Mouse (Mus musculus) limb, embryonic 12.5 days (tissue): Measurements from ENCODE around the gene Rab37. TPM values are rescaled to one million over a fixed set of nuclear protein-coding genes. Genes with fewer than 3 reads are reported as not detected.

ENCODE experiments used
- ATAC-seq: fragments of 200-750 bp; cut with Nextera tagmentation; 2 replicates; pipeline ENCODE4 v1.8.0; 2017; ENCODE audit warnings: low read depth, moderate TSS enrichment; ENCODE audit not compliant: insufficient number of reproducible peaks, insufficient read depth, low FRiP score, low TSS enrichment
- H3K27ac ChIP-seq: fragments of 300-500 bp; sonication (generic); 2 replicates; pipeline ENCODE4 v1.5.1; 2016; ENCODE audit warnings: mild to moderate bottlenecking, moderate library complexity
- H3K27me3 ChIP-seq: fragments of 300-500 bp; sonication (generic); 2 replicates; pipeline ENCODE4 v1.6.1; 2016; ENCODE audit warnings: mild to moderate bottlenecking, moderate library complexity
- H3K36me3 ChIP-seq: fragments of 300-500 bp; sonication (generic); 2 replicates; pipeline ENCODE4 v1.6.1; 2016; ENCODE audit warnings: mild to moderate bottlenecking, moderate library complexity
- H3K4me1 ChIP-seq: fragments of 300-500 bp; sonication (generic); replicated peaks from 2 replicates; pipeline ENCODE4 v1.6.1; 2016
- H3K4me2 ChIP-seq: fragments of 300-500 bp; sonication (generic); 2 replicates; pipeline ENCODE4 v1.6.1; 2016; ENCODE audit warnings: mild to moderate bottlenecking, moderate library complexity
- H3K4me3 ChIP-seq: fragments of 300-500 bp; sonication (generic); replicated peaks from 2 replicates; pipeline ENCODE4 v1.5.1; 2016; ENCODE audit warnings: mild to moderate bottlenecking
- H3K9ac ChIP-seq: fragments of 300-500 bp; sonication (generic); replicated peaks from 2 replicates; pipeline ENCODE4 v1.6.1; 2016; ENCODE audit warnings: mild to moderate bottlenecking, moderate library complexity
- H3K9me3 ChIP-seq: fragments of 300-500 bp; sonication (generic); 2 replicates; pipeline ENCODE4 v1.6.1; 2016; ENCODE audit warnings: mild to moderate bottlenecking, moderate library complexity
- WGBS: fragments of 180-500 bp; shearing (Covaris S2); methylation state at CpG from one replicate; pipeline ENCODE4 v1.1.7; 2016; 5-methylcytosine and 5-hydroxymethylcytosine counted together
- polyA plus RNA-seq: library from polyadenylated mRNA; unstranded; fragments of >200 nt; fragmentation: Nextera tagmentation; extraction: Ambion mirVana; gene quantifications from 2 replicates; pipeline ENCODE4 v1.2.1, GENCODE M21; 2016

Gene Rab37
- polyA plus RNA-seq, 1 experiment from 2014 or later, result 1.4 TPM

DNA sequence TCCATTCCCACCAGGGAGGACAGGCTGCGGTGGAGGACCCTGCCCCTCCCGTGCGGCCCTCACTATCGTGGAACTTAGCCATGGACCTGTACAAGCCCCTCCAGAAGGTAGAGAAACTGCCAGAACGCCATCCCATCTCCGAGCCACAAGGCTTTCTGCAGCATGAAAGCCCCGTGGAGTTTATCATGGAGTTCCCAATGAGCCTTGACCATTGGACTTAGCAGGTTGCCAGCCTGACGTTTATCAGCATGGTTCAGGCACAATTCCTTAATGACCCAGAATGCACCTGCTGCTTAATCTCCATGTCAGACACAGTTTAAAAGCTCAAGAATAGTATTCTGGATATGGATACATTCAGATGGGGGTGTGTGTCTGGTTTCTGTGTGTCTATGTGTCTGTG is 6.2 kb upstream of the Rab37 start:
- Histone ChIP-seq H3K27me3 (peaks cover 31% of the 10 kb centered on the region), H3K4me3 (no peak overlapping the region), H3K9me3 (peaks cover 3% of the 10 kb centered on the region), H3K4me1 (no peaks in the 10 kb centered on the region), H3K36me3 (no peaks in the 10 kb centered on the region), H3K9ac (no peak overlapping the region), H3K27ac (no peak overlapping the region), H3K4me2 (no peak overlapping the region)
- 81% methylated on average over 8 of the region's 8 CpGs for WGBS
- ATAC-seq, result no peak

DNA sequence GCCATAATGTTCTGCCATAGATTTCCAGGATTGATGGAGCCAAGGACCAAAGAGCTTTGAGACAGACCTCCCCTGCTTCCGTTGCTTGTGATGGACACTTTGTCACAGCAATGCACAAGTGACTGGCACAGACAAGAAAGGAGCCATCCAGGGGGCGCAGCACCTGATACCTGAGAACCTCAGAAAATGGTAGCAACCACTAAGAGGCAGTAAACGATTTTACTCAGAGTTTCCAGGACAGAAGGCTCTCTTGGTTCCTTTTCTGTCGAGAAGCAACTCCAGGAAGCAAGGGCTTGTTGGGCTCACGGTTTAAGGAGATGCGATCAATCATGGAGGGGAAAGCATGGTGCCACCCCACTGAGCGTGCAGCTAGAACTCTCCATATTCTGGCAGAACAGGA is 5.0 kb upstream of the Rab37 start:
- Histone ChIP-seq H3K9ac (no peak overlapping the region), H3K27ac (no peak overlapping the region), H3K27me3 (peaks cover 41% of the 10 kb centered on the region), H3K36me3 (no peaks in the 10 kb centered on the region), H3K9me3 (peaks cover 6% of the 10 kb centered on the region), H3K4me2 (no peak overlapping the region), H3K4me3 (no peak overlapping the region), H3K4me1 (no peaks in the 10 kb centered on the region)
- 59% methylated on average over 7 of the region's 7 CpGs for WGBS
- no peak for ATAC-seq

DNA sequence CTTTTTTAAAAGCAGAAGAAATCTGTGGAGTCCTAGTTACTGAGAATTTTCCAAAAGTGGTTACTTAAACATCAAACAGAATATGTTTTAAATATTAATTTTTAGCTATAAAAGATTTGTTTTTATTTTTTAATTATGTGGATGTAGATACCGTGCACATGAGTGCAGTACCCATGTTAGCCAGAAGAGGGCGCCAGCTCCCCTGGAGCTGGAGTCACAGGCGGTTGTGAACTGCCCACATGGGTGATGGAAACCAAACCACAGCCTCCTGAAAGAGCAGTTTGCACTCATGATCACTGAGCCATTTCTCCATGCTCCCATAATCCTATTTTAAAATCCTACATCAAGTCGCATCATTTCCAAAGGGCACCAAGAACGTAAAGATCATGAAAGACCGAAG is 1.4 kb upstream of the Rab37 start:
- ATAC-seq, result no peak
- WGBS, result 68% methylated on average over 6 of the region's 6 CpGs
- Histone ChIP-seq H3K4me1 (0 out of 2 replicates have a peak, but pooled peaks cover 7% of the 10 kb centered on the region), H3K9me3 (peaks cover 11% of the 10 kb centered on the region), H3K27ac (no peak overlapping the region), H3K4me3 (no peak overlapping the region), H3K9ac (no peak overlapping the region), H3K36me3 (no peaks in the 10 kb centered on the region), H3K4me2 (no peak overlapping the region), H3K27me3 (peaks cover 45% of the 10 kb centered on the region)

DNA sequence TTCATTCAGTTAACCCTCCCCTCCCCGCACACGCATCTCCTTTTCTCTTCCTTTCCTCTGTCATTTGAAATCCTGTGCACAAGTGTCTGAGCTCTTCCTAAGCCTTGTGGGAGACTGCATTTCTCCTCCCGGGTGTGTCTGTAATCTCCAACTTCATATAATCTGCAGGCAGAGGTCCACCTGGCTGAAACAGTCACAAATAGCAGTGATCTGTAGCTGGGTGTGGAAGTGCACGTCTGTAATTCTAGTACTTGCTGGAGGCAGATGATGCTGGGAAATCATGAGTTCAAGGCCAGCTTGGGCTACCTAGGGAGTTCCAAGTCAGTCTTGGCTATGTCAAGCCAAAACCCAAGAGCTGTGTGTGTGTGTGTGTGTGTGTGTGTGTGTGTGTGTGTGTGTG is 909 bp downstream of the Rab37 start:
- Histone ChIP-seq H3K27me3 (peaks cover 36% of the 10 kb centered on the region), H3K9me3 (peaks cover 11% of the 10 kb centered on the region), H3K4me1 (0 out of 2 replicates have a peak, but pooled peaks cover 7% of the 10 kb centered on the region), H3K4me2 (no peak overlapping the region), H3K36me3 (no peaks in the 10 kb centered on the region), H3K4me3 (no peak overlapping the region), H3K27ac (no peak overlapping the region), H3K9ac (no peak overlapping the region)
- WGBS, result 20% methylated on average over 4 of the region's 4 CpGs
- no peak for ATAC-seq

DNA sequence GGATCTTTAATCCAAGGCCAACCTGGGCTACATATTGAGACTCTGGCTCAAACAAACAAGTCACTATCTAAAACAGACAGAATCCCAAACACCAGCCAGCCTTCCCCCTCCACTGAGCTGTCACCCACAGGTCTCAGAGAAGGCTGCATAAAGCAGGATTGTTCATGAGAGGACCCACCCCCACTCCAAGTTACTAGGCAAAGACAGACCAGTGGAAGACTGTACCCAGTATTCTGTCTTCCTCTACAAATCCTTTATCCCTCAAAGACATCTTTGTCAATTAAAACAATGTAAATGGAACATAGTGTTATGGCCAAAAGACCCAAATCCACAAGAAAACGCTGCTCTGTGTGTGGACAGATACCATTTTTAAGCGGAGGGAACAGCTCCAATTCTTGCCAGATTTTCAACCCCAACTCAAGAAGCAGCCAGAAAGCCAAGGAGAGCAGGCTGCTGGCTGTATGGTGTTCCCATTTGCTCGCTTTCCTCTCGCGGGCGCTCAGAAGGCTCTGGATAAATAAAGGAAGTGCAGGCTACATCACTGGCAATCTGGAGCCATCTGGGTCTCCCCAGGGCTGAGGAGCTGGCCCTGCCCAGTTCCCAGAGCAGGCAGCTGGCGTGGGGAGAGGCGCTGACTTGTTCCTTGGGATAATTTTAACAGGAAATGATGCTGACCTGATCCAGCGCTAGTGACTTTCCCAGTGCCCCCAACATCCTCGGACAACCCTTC is 7.1 kb downstream of the Rab37 start:
- H3K9me3 ChIP-seq, result peaks cover 3% of the 10 kb centered on the region; the same call in 1 of the 2 replicates
- 33% methylated on average over 10 of the region's 10 CpGs for WGBS
- no peak overlapping the region for H3K4me2 ChIP-seq
- H3K4me3 ChIP-seq, result no peak overlapping the region
- no peak overlapping the region for H3K9ac ChIP-seq
- H3K36me3 ChIP-seq, result no peaks in the 10 kb centered on the region
- H3K4me1 ChIP-seq, result peaks cover 37% of the 10 kb centered on the region
- ATAC-seq, result no peak
- H3K27ac ChIP-seq, result no peak overlapping the region
- no peaks in the 10 kb centered on the region for H3K27me3 ChIP-seq

DNA sequence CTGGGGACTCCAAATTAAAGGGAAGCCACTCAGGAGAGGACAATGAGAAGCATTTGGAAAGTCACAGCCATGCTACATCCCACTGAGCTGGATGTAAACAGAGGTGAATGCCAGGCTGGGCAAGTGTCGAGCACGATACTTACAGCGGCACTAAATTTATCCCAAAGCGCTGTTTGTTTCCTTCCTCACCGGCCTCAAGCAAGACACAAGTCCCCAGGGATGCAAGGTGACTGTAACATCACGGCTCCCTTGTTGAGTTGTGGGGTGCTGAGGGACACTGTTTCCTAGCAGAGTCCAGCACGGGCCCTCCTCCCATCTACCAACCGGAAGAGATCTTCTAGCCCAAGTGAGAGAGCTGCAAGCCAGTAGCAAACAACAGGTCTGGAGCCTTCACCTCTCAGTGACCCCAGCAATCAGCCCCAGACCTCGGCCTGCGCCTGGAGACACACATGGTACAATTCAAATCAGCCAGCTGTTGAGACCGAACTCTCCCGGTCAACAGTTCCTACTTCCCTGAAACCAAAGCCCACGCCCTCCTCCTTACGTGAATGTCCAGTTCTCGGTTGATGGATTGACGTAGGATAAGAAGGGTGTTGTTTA is 8.1 kb downstream of the Rab37 start:
- no peak for ATAC-seq
- no peak overlapping the region for H3K27ac ChIP-seq
- no peak overlapping the region for H3K9ac ChIP-seq
- no peaks in the 10 kb centered on the region for H3K36me3 ChIP-seq
- peaks cover 45% of the 10 kb centered on the region for H3K4me1 ChIP-seq
- 18% methylated on average over 16 of the region's 16 CpGs for WGBS
- no peak overlapping the region for H3K4me2 ChIP-seq
- H3K27me3 ChIP-seq, result no peaks in the 10 kb centered on the region
- no peak overlapping the region for H3K4me3 ChIP-seq
- H3K9me3 ChIP-seq, result peaks cover 5% of the 10 kb centered on the region; the same call in 1 of the 2 replicates

DNA sequence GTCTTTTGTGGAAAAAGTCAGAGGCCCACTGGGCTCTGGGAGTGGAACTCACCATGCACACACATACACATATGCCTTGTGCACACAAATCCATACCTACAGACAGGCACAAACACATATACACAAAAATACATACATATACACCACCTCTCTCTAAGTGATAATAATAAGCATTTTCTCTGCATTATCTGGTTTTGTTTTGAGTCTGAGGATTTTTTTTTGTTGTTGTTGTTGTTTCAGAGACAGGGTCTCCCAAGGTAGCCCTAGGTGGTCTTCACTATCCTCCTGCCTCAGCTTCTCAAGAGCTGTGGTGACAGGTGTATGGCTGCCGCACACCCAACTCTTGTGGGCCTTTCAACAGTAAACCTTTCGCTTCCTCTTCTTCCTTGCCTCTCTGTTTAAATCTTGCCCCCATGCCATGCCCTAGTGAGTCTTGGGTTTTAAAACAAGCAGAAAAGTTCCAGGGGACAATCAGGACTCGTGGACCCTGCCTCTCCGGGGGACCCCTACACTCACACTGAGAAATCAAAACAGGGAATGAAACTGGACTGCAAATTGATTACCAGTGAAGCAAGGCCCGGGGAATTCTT is 8.9 kb downstream of the Rab37 start:
- Histone ChIP-seq H3K27me3 (no peaks in the 10 kb centered on the region), H3K36me3 (no peaks in the 10 kb centered on the region), H3K4me2 (no peak overlapping the region), H3K4me1 (peaks cover 46% of the 10 kb centered on the region), H3K9me3 (peaks cover 5% of the 10 kb centered on the region; the same call in 1 of the 2 replicates), H3K4me3 (no peak overlapping the region), H3K9ac (no peak overlapping the region), H3K27ac (no peak overlapping the region)
- whole genome bisulfite sequencing, result 54% methylated on average over 5 of the region's 5 CpGs
- ATAC-seq, result no peak

DNA sequence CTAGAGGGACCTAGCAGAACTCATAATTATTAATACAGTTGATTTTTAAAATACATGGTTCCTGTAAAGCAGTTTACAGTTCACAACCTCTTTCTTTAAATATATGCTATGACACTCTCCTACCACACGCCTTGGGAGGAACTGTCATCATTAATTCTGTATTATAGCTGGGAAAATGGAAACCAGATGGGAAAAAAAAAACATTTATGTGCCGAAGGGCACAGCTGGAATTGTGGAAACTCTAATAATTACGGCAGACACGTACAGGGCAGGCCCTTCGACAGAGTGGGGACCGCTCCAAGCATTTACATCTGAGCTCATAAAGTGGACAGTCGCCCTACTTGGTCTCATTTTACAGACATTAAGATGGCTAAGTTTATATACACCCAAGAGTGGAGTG is 9.5 kb downstream of the Rab37 start:
- no peak overlapping the region for H3K4me2 ChIP-seq
- H3K36me3 ChIP-seq, result no peaks in the 10 kb centered on the region
- WGBS, result 11% methylated on average over 7 of the region's 7 CpGs
- H3K27ac ChIP-seq, result no peak overlapping the region
- ATAC-seq, result no peak
- no peaks in the 10 kb centered on the region for H3K27me3 ChIP-seq
- no peak overlapping the region for H3K9ac ChIP-seq
- no peak overlapping the region for H3K4me3 ChIP-seq
- H3K9me3 ChIP-seq, result peaks cover 5% of the 10 kb centered on the region; the same call in 1 of the 2 replicates
- H3K4me1 ChIP-seq, result peaks cover 46% of the 10 kb centered on the region

DNA sequence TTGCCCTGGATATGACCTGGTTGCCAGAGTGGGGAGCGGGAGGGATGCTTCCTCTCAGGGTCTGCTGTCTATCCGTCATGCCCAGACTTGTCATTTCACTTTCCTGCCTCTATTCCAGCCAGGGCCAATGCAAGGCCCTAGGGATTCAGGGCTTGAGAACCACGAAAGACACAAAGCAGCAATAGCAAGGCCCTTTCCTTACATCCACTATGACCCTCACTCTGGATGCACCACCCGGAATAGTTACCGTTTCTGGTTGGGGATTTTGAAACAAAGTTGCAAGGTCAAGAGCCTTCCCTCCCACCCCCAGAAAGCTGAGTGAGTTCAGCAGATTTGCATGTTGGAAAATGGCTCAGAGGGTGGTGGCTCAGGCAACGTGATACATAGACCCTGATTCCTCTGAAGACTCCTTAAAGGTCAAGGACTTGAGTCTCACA is 10.4 kb downstream of the Rab37 start:
- 34% methylated on average over 6 of the region's 6 CpGs for WGBS
- H3K9me3 ChIP-seq, result peaks cover 5% of the 10 kb centered on the region; the same call in 1 of the 2 replicates

DNA sequence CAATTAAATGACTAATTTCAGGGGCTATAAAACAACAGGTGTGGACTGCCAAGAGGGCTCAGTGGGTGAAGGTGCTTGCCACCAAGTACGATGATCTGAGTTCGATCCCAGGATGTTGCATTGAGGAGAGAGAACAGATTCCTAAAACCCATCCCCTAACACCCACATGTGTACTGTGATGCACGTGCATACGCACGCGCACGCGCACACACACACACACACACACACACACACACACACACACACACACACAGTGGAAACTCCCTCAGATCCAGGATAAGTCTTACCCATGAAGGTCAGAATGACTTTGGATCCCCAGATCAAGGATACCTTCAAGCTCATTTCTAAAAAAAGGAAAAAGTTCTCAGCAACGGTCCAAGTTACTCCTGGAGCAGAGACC is 10.9 kb downstream of the Rab37 start:
- H3K4me2 ChIP-seq, result no peak overlapping the region
- no peaks in the 10 kb centered on the region for H3K36me3 ChIP-seq
- H3K9ac ChIP-seq, result no peak overlapping the region
- peaks cover 49% of the 10 kb centered on the region for H3K4me1 ChIP-seq
- ATAC-seq, result no peak
- H3K27ac ChIP-seq, result no peak overlapping the region
- WGBS, result 83% methylated on average over 9 of the region's 9 CpGs
- H3K4me3 ChIP-seq, result no peak overlapping the region
- H3K9me3 ChIP-seq, result peaks cover 5% of the 10 kb centered on the region; the same call in 1 of the 2 replicates
- no peaks in the 10 kb centered on the region for H3K27me3 ChIP-seq

More for the DNA sequence above, 10.4 kb downstream of the Rab37 start:
- no peak overlapping the region for H3K9ac ChIP-seq
- H3K27ac ChIP-seq, result no peak overlapping the region
- no peak overlapping the region for H3K4me3 ChIP-seq
- H3K27me3 ChIP-seq, result no peaks in the 10 kb centered on the region
- H3K4me1 ChIP-seq, result peaks cover 46% of the 10 kb centered on the region
- no peak overlapping the region for H3K4me2 ChIP-seq
- no peak for ATAC-seq
- H3K36me3 ChIP-seq, result no peaks in the 10 kb centered on the region
